Mouse (Mus musculus) megakaryocyte, embryonic 14.5 days (primary cell): ENCODE measurements at regions not wholly inside any gene's neighbourhood (a gene's known extent, or its start where the extent isn't known, plus 50 kb on each side); places are given as distances from the start of the nearest gene placed in this dataset.

Experiments used
- FLI1 ChIP-seq: IDR thresholded peaks from 2 replicates; pipeline ENCODE4 v1.6.1; 2012; ENCODE audit warnings: low read length, inconsistent platforms, mixed read lengths
- GATA1 ChIP-seq: IDR thresholded peaks from 3 replicates; pipeline ENCODE4 v1.6.1; 2012; ENCODE audit warnings: mixed read lengths, low read length, inconsistent platforms, borderline replicate concordance

- TF ChIP-seq FLI1 = no peak
- no peak for TF ChIP-seq GATA1
Observed at GRCm38 (mm10) chr12:79910884-79911759, 201.7 kb downstream of the Zfp36l1 start.
